Mouse (Mus musculus) hindbrain, embryonic 14.5 days (tissue): Measurements from ENCODE around the gene Pik3c2b. TPM values are rescaled to one million over a fixed set of nuclear protein-coding genes. Genes with fewer than 3 reads are reported as not detected.
A peak's percentile ranks its signal among the peaks of the same experiment; 100 is the strongest.

Source experiments
- ATAC-seq: fragments of 200-750 bp; cut with Nextera tagmentation; 2 replicates; pipeline ENCODE4 v1.8.0; 2017; ENCODE audit warnings: moderate number of reproducible peaks, mild to moderate bottlenecking, moderate TSS enrichment, moderate library complexity; ENCODE audit not compliant: low FRiP score
- DNase-seq: peaks from one replicate; pipeline ENCODE4 v3.0.0-alpha.2; 2015; ENCODE audit warnings: low spot score
- H3K27ac ChIP-seq: fragments of 300-500 bp; sonication (generic); 2 replicates; pipeline ENCODE4 v1.5.1; 2014; ENCODE audit warnings: mild to moderate bottlenecking, moderate library complexity
- H3K27me3 ChIP-seq: fragments of 300-500 bp; sonication (generic); 2 replicates; pipeline ENCODE4 v1.6.1; 2014; ENCODE audit warnings: mild to moderate bottlenecking, low read length, mixed read lengths; ENCODE audit not compliant: control insufficient read depth, insufficient read depth
- H3K36me3 ChIP-seq: fragments of 300-500 bp; sonication (generic); replicated peaks from 2 replicates; pipeline ENCODE4 v1.6.1; 2014; ENCODE audit not compliant: control insufficient read depth, insufficient read depth
- H3K4me1 ChIP-seq: fragments of 300-500 bp; sonication (generic); replicated peaks from 2 replicates; pipeline ENCODE4 v1.6.1; 2014; ENCODE audit warnings: antibody characterized with exemption, low read length, mixed read lengths; ENCODE audit not compliant: control insufficient read depth, insufficient read depth
- H3K4me2 ChIP-seq: fragments of 300-500 bp; sonication (generic); replicated peaks from 2 replicates; pipeline ENCODE4 v1.6.1; 2014; ENCODE audit warnings: mild to moderate bottlenecking, moderate library complexity
- H3K4me3 ChIP-seq: fragments of 300-500 bp; sonication (generic); replicated peaks from 2 replicates; pipeline ENCODE4 v1.5.1; 2014; ENCODE audit warnings: mild to moderate bottlenecking, low read length
- H3K9ac ChIP-seq: fragments of 300-500 bp; sonication (generic); 2 replicates; pipeline ENCODE4 v1.6.1; 2014
- H3K9me3 ChIP-seq: fragments of 300-500 bp; sonication (generic); 2 replicates; pipeline ENCODE4 v1.6.1; 2016; ENCODE audit warnings: low read length; ENCODE audit not compliant: control insufficient read depth
- WGBS: fragments of 180-500 bp; shearing (Covaris S2); extraction: QIAGEN DNeasy Blood & Tissue Kit; methylation state at CpG from one replicate; pipeline ENCODE4 v1.1.7; 2014; 5-methylcytosine and 5-hydroxymethylcytosine counted together
- polyA plus RNA-seq: library from polyadenylated mRNA; unstranded; fragments of >200 nt; fragmentation: Nextera tagmentation; extraction: Ambion mirVana; gene quantifications from 2 replicates; pipeline ENCODE4 v1.2.1, GENCODE M21; 2014

The Pik3c2b gene
- polyA plus RNA-seq, 1 experiment from 2014 or later = 14.8 TPM

GRCm38 (mm10) chr1:133121246-133121645 is 75.8 kb downstream of the Pik3c2b start:
- Histone ChIP-seq H3K36me3 (no peaks in the 10 kb centered on the region), H3K27me3 (no peaks in the 10 kb centered on the region), H3K27ac (no peak overlapping the region), H3K4me3 (no peak overlapping the region), H3K9me3 (no peaks in the 10 kb centered on the region), H3K4me2 (no peak overlapping the region), H3K9ac (no peak overlapping the region), H3K4me1 (no peaks in the 10 kb centered on the region)
- DNase-seq = no peak
- ATAC-seq = no peak
- WGBS = 69% methylated on average over 6 of the region's 6 CpGs

GRCm38 (mm10) chr1:133124137-133124536 is 78.7 kb downstream of the Pik3c2b start:
- no peak for DNase-seq
- H3K4me3 ChIP-seq = no peak overlapping the region
- no peak overlapping the region for H3K9ac ChIP-seq
- H3K9me3 ChIP-seq = no peaks in the 10 kb centered on the region
- H3K27ac ChIP-seq = no peak overlapping the region
- WGBS = 79% methylated on average over 6 of the region's 6 CpGs
- ATAC-seq = no peak
- no peaks in the 10 kb centered on the region for H3K27me3 ChIP-seq
- no peaks in the 10 kb centered on the region for H3K36me3 ChIP-seq
- H3K4me2 ChIP-seq = no peak overlapping the region
- no peaks in the 10 kb centered on the region for H3K4me1 ChIP-seq

- 90% methylated on average over 9 of the region's 9 CpGs for WGBS
- no peaks in the 10 kb centered on the region for H3K27me3 ChIP-seq
- H3K9me3 ChIP-seq = no peaks in the 10 kb centered on the region
- no peak overlapping the region for H3K27ac ChIP-seq
- ATAC-seq (no peak), DNase-seq (no peak)
- no peak overlapping the region for H3K9ac ChIP-seq
- no peak overlapping the region for H3K4me3 ChIP-seq
- no peak overlapping the region for H3K4me2 ChIP-seq
- no peaks in the 10 kb centered on the region for H3K36me3 ChIP-seq
- peaks cover 6% of the 10 kb centered on the region; the same call in 1 of the 2 replicates for H3K4me1 ChIP-seq
Measured at GRCm38 (mm10) chr1:133125640-133126364, 80.3 kb downstream of the Pik3c2b start.

- Histone ChIP-seq H3K4me2 (no peak overlapping the region), H3K27ac (no peak overlapping the region), H3K4me1 (peaks cover 6% of the 10 kb centered on the region; the same call in 1 of the 2 replicates), H3K27me3 (no peaks in the 10 kb centered on the region), H3K9ac (no peak overlapping the region), H3K4me3 (no peak overlapping the region), H3K9me3 (no peaks in the 10 kb centered on the region), H3K36me3 (no peaks in the 10 kb centered on the region)
- no peak for ATAC-seq
- DNase-seq = no peak
- WGBS = 46% methylated on average over 4 of the region's 4 CpGs
Measured at GRCm38 (mm10) chr1:133126365-133126740, 80.9 kb downstream of the Pik3c2b start.

- 67% methylated on average over 9 of the region's 9 CpGs for WGBS
Measured at GRCm38 (mm10) chr1:133127328-133127727, 81.9 kb downstream of the Pik3c2b start.

GRCm38 (mm10) chr1:133129471-133130221 is 84.2 kb downstream of the Pik3c2b start:
- Histone ChIP-seq H3K4me1 (peaks cover 31% of the 10 kb centered on the region), H3K36me3 (peaks cover 11% of the 10 kb centered on the region), H3K9me3 (no peaks in the 10 kb centered on the region), H3K27me3 (no peaks in the 10 kb centered on the region), H3K4me2 (peak overlapping the region; percentile 28), H3K4me3 (no peak overlapping the region), H3K9ac (no peak overlapping the region), H3K27ac (peak overlapping the region; percentile 95)
- no peak for ATAC-seq
- DNase-seq = no peak
- WGBS = 12% methylated on average over 16 of the region's 16 CpGs

More at GRCm38 (mm10) chr1:133127328-133127727, 81.9 kb downstream of the Pik3c2b start:
- peaks cover 8% of the 10 kb centered on the region; the same call in 1 of the 2 replicates for H3K4me1 ChIP-seq
- H3K27ac ChIP-seq = no peak overlapping the region
- no peak overlapping the region for H3K9ac ChIP-seq
- no peak overlapping the region for H3K4me2 ChIP-seq
- H3K4me3 ChIP-seq = no peak overlapping the region
- H3K9me3 ChIP-seq = no peaks in the 10 kb centered on the region
- DNase-seq (no peak), ATAC-seq (no peak)
- no peaks in the 10 kb centered on the region for H3K27me3 ChIP-seq
- no peaks in the 10 kb centered on the region for H3K36me3 ChIP-seq

- H3K9ac ChIP-seq = peak within 1 kb of the TSS; percentile 90
- peaks cover 44% of the 10 kb centered on the region for H3K4me1 ChIP-seq
- H3K4me3 ChIP-seq = peak within 1 kb of the TSS; percentile 71
- no peaks in the 10 kb centered on the region for H3K27me3 ChIP-seq
- peak within 1 kb of the TSS; percentile 95 for H3K27ac ChIP-seq
- ATAC-seq (peak; percentile 98), DNase-seq (peak; percentile 96)
- peak within 1 kb of the TSS; percentile 95 for H3K4me2 ChIP-seq
- H3K36me3 ChIP-seq = peaks cover 14% of the 10 kb centered on the region
- no peaks in the 10 kb centered on the region for H3K9me3 ChIP-seq
- WGBS = under 1% methylated on average over 70 of the region's 72 CpGs
Measured at GRCm38 (mm10) chr1:133130638-133131560, 85.4 kb downstream of the Pik3c2b start, which contains the start of gene Ppp1r15b. Ppp1r15b (plus strand) TSS chr1:133131143.

- Histone ChIP-seq H3K4me3 (peak overlapping the region; percentile 71), H3K4me2 (peak overlapping the region; percentile 95), H3K36me3 (peaks cover 19% of the 10 kb centered on the region), H3K9me3 (no peaks in the 10 kb centered on the region), H3K27me3 (no peaks in the 10 kb centered on the region), H3K27ac (peak overlapping the region; percentile 95), H3K9ac (peak overlapping the region; percentile 90), H3K4me1 (peaks cover 50% of the 10 kb centered on the region)
- ATAC-seq = no peak
- WGBS = under 1% methylated on average over 35 of the region's 35 CpGs
- no peak for DNase-seq
Measured at GRCm38 (mm10) chr1:133131561-133131905, 86.1 kb downstream of the Pik3c2b start.

GRCm38 (mm10) chr1:133131936-133132335 is 86.5 kb downstream of the Pik3c2b start:
- Histone ChIP-seq H3K36me3 (peaks cover 23% of the 10 kb centered on the region), H3K4me2 (peak overlapping the region; percentile 95), H3K27me3 (no peaks in the 10 kb centered on the region), H3K9me3 (no peaks in the 10 kb centered on the region), H3K4me3 (peak overlapping the region; percentile 71), H3K27ac (peak overlapping the region; percentile 95), H3K4me1 (peaks cover 54% of the 10 kb centered on the region), H3K9ac (peak overlapping the region; percentile 90)
- ATAC-seq (no peak), DNase-seq (no peak)
- WGBS = under 1% methylated on average over 11 of the region's 11 CpGs
